25 mouse cellular contexts compared by ENCODE assay signal in the genomic region with DNA sequence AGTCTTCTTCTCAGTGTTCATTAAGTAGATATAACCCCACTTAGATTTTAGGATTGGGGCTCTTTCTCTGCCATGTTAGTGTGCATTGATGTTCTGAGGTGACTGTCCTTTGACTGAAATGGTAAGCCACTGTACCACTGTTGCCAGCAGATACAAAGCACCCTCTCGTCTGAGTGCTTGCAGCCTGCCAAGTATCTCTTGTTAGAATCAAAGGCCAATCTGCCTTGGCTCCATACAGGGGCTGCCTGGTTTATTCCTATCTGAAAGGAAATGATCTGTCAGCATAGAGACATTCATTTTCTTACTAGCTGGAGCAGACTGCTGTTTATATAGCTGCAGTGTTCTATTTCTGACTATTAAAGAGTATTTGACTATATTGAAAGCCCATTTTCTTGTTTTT. TPM values are rescaled to one million over a fixed set of nuclear protein-coding genes. Genes with fewer than 3 reads are reported as not detected.
A peak's percentile ranks its signal among the peaks of the same experiment; 100 is the strongest.
DNase-seq lines count a peak whose midpoint lies in the region; ATAC-seq and TF ChIP-seq lines count a peak whose summit lies in the region.
"Had no signal": no experiment of that assay in that cellular context is flagged by ENCODE, and none has a peak within 500 bp of the region (broad histone marks: within the 10 kb centered on the region; RNA-seq: fewer than 3 reads in every experiment).

No protein-coding gene starts in this region.

- WGBS in forebrain, embryonic 15.5 days, result 42% methylated on average over 1 of the region's 1 CpGs
- WGBS in forebrain, postnatal 0 days, result 32% methylated on average over 1 of the region's 1 CpGs
- 59% methylated on average over 1 of the region's 1 CpGs for WGBS in midbrain, postnatal 0 days
- 73% methylated on average over 1 of the region's 1 CpGs for WGBS in midbrain, embryonic 15.5 days

- H3K9ac ChIP-seq in forebrain, embryonic 15.5 days (replicated peaks), result no peak overlapping the region
- no peak overlapping the region for H3K9ac ChIP-seq in forebrain, postnatal 0 days
- no peak overlapping the region for H3K9ac ChIP-seq in midbrain, postnatal 0 days (replicated peaks; ENCODE audit: low read length, poor library complexity, severe bottlenecking)
- H3K9ac ChIP-seq in midbrain, embryonic 15.5 days, result no peak overlapping the region
- H3K9ac ChIP-seq: hindbrain, embryonic 13.5 days; intestine, embryonic 15.5 days had no signal

- peaks cover 22% of the 10 kb centered on the region for H3K4me1 ChIP-seq in forebrain, embryonic 15.5 days
- H3K4me1 ChIP-seq in forebrain, postnatal 0 days (ENCODE audit: insufficient read depth), result no peaks in the 10 kb centered on the region
- H3K4me1 ChIP-seq in midbrain, postnatal 0 days (ENCODE audit: insufficient read depth, low read length), result no peaks in the 10 kb centered on the region
- H3K4me1 ChIP-seq in midbrain, embryonic 15.5 days, result no peaks in the 10 kb centered on the region
- H3K4me1 ChIP-seq: hindbrain, embryonic 10.5 days; hindbrain, embryonic 13.5 days; intestine, embryonic 15.5 days had no signal

- H3K4me3 ChIP-seq in forebrain, embryonic 15.5 days, result no peak overlapping the region
- no peak overlapping the region for H3K4me3 ChIP-seq in forebrain, postnatal 0 days (ENCODE audit: low read depth, low read length)
- no peak overlapping the region for H3K4me3 ChIP-seq in layer of hippocampus, adult 2 months
- no peak overlapping the region for H3K4me3 ChIP-seq in midbrain, postnatal 0 days (ENCODE audit: low read depth, low read length)
- H3K4me3 ChIP-seq in midbrain, embryonic 15.5 days, result no peak overlapping the region
- H3K4me3 ChIP-seq: gastrocnemius, adult 2 months; heart, embryonic 10.5 days; hindbrain, embryonic 10.5 days; hindbrain, embryonic 13.5 days; intestine, embryonic 15.5 days had no signal

- TF ChIP-seq CTCF in forebrain, postnatal 0 days (IDR thresholded peaks at IDR 0.05; ENCODE audit: low read depth), result no peak
- no peak for TF ChIP-seq CTCF in layer of hippocampus, adult 2 months (conservative IDR thresholded peaks at IDR 0.05)
- TF ChIP-seq CTCF in midbrain, postnatal 0 days (IDR thresholded peaks at IDR 0.05), result no peak

- no peak overlapping the region for H3K4me2 ChIP-seq in forebrain, embryonic 15.5 days (replicated peaks)
- no peak overlapping the region for H3K4me2 ChIP-seq in forebrain, postnatal 0 days (ENCODE audit: low read depth)
- no peak overlapping the region for H3K4me2 ChIP-seq in midbrain, postnatal 0 days (ENCODE audit: low read depth, low read length, poor library complexity, severe bottlenecking)
- no peak overlapping the region for H3K4me2 ChIP-seq in midbrain, embryonic 15.5 days
- H3K4me2 ChIP-seq: hindbrain, embryonic 13.5 days; intestine, embryonic 15.5 days had no signal

- no peak for ATAC-seq in forebrain, embryonic 15.5 days (replicated peaks)
- ATAC-seq in forebrain, postnatal 0 days, result no peak
- no peak for ATAC-seq in midbrain, postnatal 0 days (ENCODE audit: low FRiP score)
- ATAC-seq in midbrain, embryonic 15.5 days (replicated peaks), result no peak
- ATAC-seq: forebrain, embryonic 16.5 days; hindbrain, embryonic 16.5 days; intestine, embryonic 15.5 days; Patski had no signal

- DNase-seq in forebrain, postnatal 0 days, result no peak
- no peak for DNase-seq in layer of hippocampus, adult 2 months (ENCODE audit: low spot score in 2 of 2)
- DNase-seq in layer of hippocampus, adult 9-11 months, result no peak
- DNase-seq in midbrain, postnatal 0 days (ENCODE audit: low spot score), result peak; percentile 9
- no peak for DNase-seq in adrenal gland, adult 2 months
- DNase-seq: adrenal gland, postnatal 14 days; B cell, adult 2 months; cerebellum, adult 18-20 months; cerebellum, adult 9-10 months; cerebellum, postnatal 14 days; gastrocnemius, adult 2 months; gastrocnemius, postnatal 14 days; heart, adult 18-20 months; heart, postnatal 36 days had no signal

- no peaks in the 10 kb centered on the region for H3K9me3 ChIP-seq in forebrain, embryonic 15.5 days
- no peaks in the 10 kb centered on the region for H3K9me3 ChIP-seq in forebrain, postnatal 0 days (ENCODE audit: low read length)
- no peaks in the 10 kb centered on the region for H3K9me3 ChIP-seq in midbrain, postnatal 0 days (ENCODE audit: low read length)
- no peaks in the 10 kb centered on the region for H3K9me3 ChIP-seq in midbrain, embryonic 15.5 days
- H3K9me3 ChIP-seq: G1E; heart, embryonic 10.5 days; hindbrain, embryonic 10.5 days; hindbrain, embryonic 13.5 days; intestine, embryonic 15.5 days had no signal

- no peaks in the 10 kb centered on the region for H3K27me3 ChIP-seq in forebrain, embryonic 15.5 days
- no peaks in the 10 kb centered on the region for H3K27me3 ChIP-seq in forebrain, postnatal 0 days (ENCODE audit: insufficient read depth, low read length)
- no peaks in the 10 kb centered on the region for H3K27me3 ChIP-seq in midbrain, postnatal 0 days (ENCODE audit: insufficient read depth, low read length)
- no peaks in the 10 kb centered on the region for H3K27me3 ChIP-seq in midbrain, embryonic 15.5 days (replicated peaks)
- H3K27me3 ChIP-seq: CH12.LX; hindbrain, embryonic 13.5 days; intestine, embryonic 15.5 days; Patski had no signal

- peaks cover 27% of the 10 kb centered on the region for H3K36me3 ChIP-seq in forebrain, embryonic 15.5 days
- peaks cover 20% of the 10 kb centered on the region for H3K36me3 ChIP-seq in forebrain, postnatal 0 days (ENCODE audit: insufficient read depth)
- H3K36me3 ChIP-seq in midbrain, postnatal 0 days (ENCODE audit: insufficient read depth, low read length), result peaks cover 21% of the 10 kb centered on the region; the same call in 1 of the 2 replicates
- peaks cover 8% of the 10 kb centered on the region for H3K36me3 ChIP-seq in midbrain, embryonic 15.5 days (replicated peaks)

- 0 out of 2 replicates have a peak overlapping the region, but pooled peaks have one; percentile 21 for H3K27ac ChIP-seq in forebrain, embryonic 15.5 days (replicated peaks)
- no peak overlapping the region for H3K27ac ChIP-seq in forebrain, postnatal 0 days (ENCODE audit: low read depth, low read length)
- 0 out of 2 replicates have a peak overlapping the region, but pooled peaks have one; percentile 23 for H3K27ac ChIP-seq in layer of hippocampus, adult 2 months
- no peak overlapping the region for H3K27ac ChIP-seq in midbrain, postnatal 0 days (ENCODE audit: low read depth, low read length)
- no peak overlapping the region for H3K27ac ChIP-seq in midbrain, embryonic 15.5 days
- H3K27ac ChIP-seq: gastrocnemius, adult 2 months; hindbrain, embryonic 10.5 days; hindbrain, embryonic 13.5 days; intestine, embryonic 15.5 days had no signal

RNA-seq across cellular contexts. Expression of a gene that starts 2.0 kb away (rescaled TPM):
- 7.1 and 8.2 TPM in 2 replicates for polyA plus RNA-seq in forebrain, embryonic 15.5 days (2015; fragmentation: Nextera tagmentation; extraction: Ambion mirVana)
- total RNA-seq in forebrain, postnatal 0 days (2014; rRNA removed), result 23.2 and 31.3 TPM in 2 replicates
- polyA plus RNA-seq in forebrain, postnatal 0 days (2015; fragmentation: Nextera tagmentation; extraction: Ambion mirVana), result 4.1 and 7.2 TPM in 2 replicates
- total RNA-seq in layer of hippocampus, adult 2 months (2021), result 10 to 100 TPM; 51.9 to 52.2 TPM
- total RNA-seq in midbrain, postnatal 0 days (2014; rRNA removed), result 36.5 and 44.3 TPM in 2 replicates
- polyA plus RNA-seq in midbrain, postnatal 0 days (2015; fragmentation: Nextera tagmentation; extraction: Ambion mirVana), result 7.6 and 8.9 TPM in 2 replicates
- polyA plus RNA-seq in midbrain, embryonic 15.5 days (2015; fragmentation: Nextera tagmentation; extraction: Ambion mirVana), result 10.5 and 12.1 TPM in 2 replicates
- total RNA-seq in adrenal gland, adult 2 months (2021), result 10 to 100 TPM; 10.7 to 12.7 TPM
- polyA plus RNA-seq in adrenal gland, adult 2 months (2012; rRNA removed), result 8.0 and 8.4 TPM in 2 replicates

RNA-seq across cellular contexts. Expression of a gene that starts 13.9 kb away (rescaled TPM):
- 19.2 and 21.2 TPM in 2 replicates for polyA plus RNA-seq in forebrain, embryonic 15.5 days (2015; fragmentation: Nextera tagmentation; extraction: Ambion mirVana)
- total RNA-seq in forebrain, postnatal 0 days (2014; rRNA removed), result 14.8 and 20.9 TPM in 2 replicates
- 6.9 and 8.8 TPM in 2 replicates for polyA plus RNA-seq in forebrain, postnatal 0 days (2015; fragmentation: Nextera tagmentation; extraction: Ambion mirVana)
- total RNA-seq in layer of hippocampus, adult 2 months (2021), result 10 to 100 TPM; 22.7 to 23.0 TPM
- 22.5 and 26.1 TPM in 2 replicates for total RNA-seq in midbrain, postnatal 0 days (2014; rRNA removed)
- polyA plus RNA-seq in midbrain, postnatal 0 days (2015; fragmentation: Nextera tagmentation; extraction: Ambion mirVana), result 9.3 and 11.8 TPM in 2 replicates
- 17.3 and 19.6 TPM in 2 replicates for polyA plus RNA-seq in midbrain, embryonic 15.5 days (2015; fragmentation: Nextera tagmentation; extraction: Ambion mirVana)
- 10 to 100 TPM; 20.6 to 30.1 TPM for total RNA-seq in adrenal gland, adult 2 months (2021)
- polyA plus RNA-seq in adrenal gland, adult 2 months (2012; rRNA removed), result 33.1 and 39.0 TPM in 2 replicates

RNA-seq across cellular contexts. Expression of a gene that starts 54.9 kb away (rescaled TPM):
- 327 and 333 TPM in 2 replicates for polyA plus RNA-seq in forebrain, embryonic 15.5 days (2015; fragmentation: Nextera tagmentation; extraction: Ambion mirVana)
- 374 and 390 TPM in 2 replicates for total RNA-seq in forebrain, postnatal 0 days (2014; rRNA removed)
- polyA plus RNA-seq in forebrain, postnatal 0 days (2015; fragmentation: Nextera tagmentation; extraction: Ambion mirVana), result 278 and 281 TPM in 2 replicates
- total RNA-seq in layer of hippocampus, adult 2 months (2021), result 100 to 1,000 TPM; 162 to 164 TPM
- total RNA-seq in midbrain, postnatal 0 days (2014; rRNA removed), result 364 and 388 TPM in 2 replicates
- 241 and 251 TPM in 2 replicates for polyA plus RNA-seq in midbrain, postnatal 0 days (2015; fragmentation: Nextera tagmentation; extraction: Ambion mirVana)
- polyA plus RNA-seq in midbrain, embryonic 15.5 days (2015; fragmentation: Nextera tagmentation; extraction: Ambion mirVana), result 262 and 279 TPM in 2 replicates
- total RNA-seq in adrenal gland, adult 2 months (2021), result 1,000 to 10,000 TPM in 1 of 2 experiments, 100 to 1,000 TPM in 1; 736 to 1,496 TPM
- 1,206 and 1,589 TPM in 2 replicates for polyA plus RNA-seq in adrenal gland, adult 2 months (2012; rRNA removed)

Comparison
In these comparisons a context has a peak if more than half of its experiments do, and no peak if none do; other contexts are left out.
1. H3K27ac ChIP-seq: peak in forebrain, embryonic 15.5 days (single experiment) and layer of hippocampus, adult 2 months (single experiment); none in forebrain, postnatal 0 days (single experiment), midbrain, postnatal 0 days (single experiment) and midbrain, embryonic 15.5 days (single experiment).